14 mouse cellular contexts compared by ENCODE assay signal in the genomic region with DNA sequence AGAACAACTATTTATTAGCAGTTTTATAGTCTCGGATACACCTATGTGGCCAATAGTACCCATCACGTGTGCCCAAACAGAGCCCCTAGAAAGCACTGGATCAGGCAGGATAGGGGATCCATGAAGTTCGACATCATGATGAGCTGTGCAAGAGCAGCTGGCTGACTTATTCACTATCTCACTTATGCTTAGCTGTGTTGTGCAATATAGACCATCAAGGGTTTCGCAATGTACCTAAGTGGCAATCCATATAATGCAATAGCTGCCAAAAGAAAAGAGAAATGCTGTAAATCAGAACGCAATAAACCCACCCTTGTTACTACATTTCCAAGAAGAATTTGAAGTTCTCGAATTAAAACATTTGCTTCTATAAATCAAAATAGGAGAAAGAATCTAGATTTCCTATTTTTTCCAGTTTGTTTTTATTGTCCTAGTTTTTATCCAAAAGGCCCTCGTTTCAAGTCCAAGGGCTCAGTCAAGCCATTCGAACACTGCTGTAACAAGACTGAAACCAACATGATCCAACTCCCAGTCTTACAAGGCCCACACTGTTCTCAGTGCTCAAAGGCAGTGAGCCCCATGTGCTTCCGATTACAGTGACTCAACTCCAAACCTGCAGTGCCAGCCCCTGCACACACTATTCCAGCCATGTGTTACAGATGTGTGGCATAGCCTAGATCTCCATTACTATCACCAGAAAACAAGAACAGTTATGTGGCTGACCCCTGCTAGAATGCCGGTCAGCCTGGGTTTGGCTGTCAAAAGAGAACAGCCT. TPM values are rescaled to one million over a fixed set of nuclear protein-coding genes. Genes with fewer than 3 reads are reported as not detected.
DNase-seq lines count a peak whose midpoint lies in the region; ATAC-seq and TF ChIP-seq lines count a peak whose summit lies in the region.
"Had no signal": no experiment of that assay in that cellular context is flagged by ENCODE, and none has a peak within 500 bp of the region (broad histone marks: within the 10 kb centered on the region; RNA-seq: fewer than 3 reads in every experiment).

No protein-coding gene starts in this region.

- no peak for TF ChIP-seq CTCF in intestine, postnatal 0 days (IDR thresholded peaks at IDR 0.05; ENCODE audit: low read depth)
- TF ChIP-seq CTCF in stomach, postnatal 0 days (IDR thresholded peaks at IDR 0.05; ENCODE audit: low read depth) = no peak

- peak; percentile 36 for DNase-seq in gastrocnemius, postnatal 25 days
- no peak for DNase-seq in gastrocnemius, adult 8-10 months (ENCODE audit: low spot score in 2 of 2)
- DNase-seq in urinary bladder, postnatal 14 days (ENCODE audit: low spot score) = peak; percentile 9
- no peak for DNase-seq in urinary bladder, postnatal 10 days (ENCODE audit: low spot score)
- DNase-seq in stomach, postnatal 0 days (ENCODE audit: low spot score) = no peak
- no peak for DNase-seq in frontal cortex, postnatal 36 days (ENCODE audit: low spot score in 2 of 2)
- DNase-seq: adrenal gland, postnatal 36 days; cerebellum, adult 9-10 months; thymus, postnatal 14 days had no signal

- H3K4me2 ChIP-seq in intestine, postnatal 0 days (replicated peaks; ENCODE audit: low read depth) = no peak overlapping the region
- H3K4me2 ChIP-seq in stomach, postnatal 0 days (replicated peaks; ENCODE audit: low read depth) = no peak overlapping the region
- H3K4me2 ChIP-seq in kidney, embryonic 16.5 days (replicated peaks; ENCODE audit: low read depth, low read length) = no peak overlapping the region
- H3K4me2 ChIP-seq: hindbrain, embryonic 15.5 days had no signal

- no peaks in the 10 kb centered on the region for H3K9me3 ChIP-seq in intestine, postnatal 0 days (ENCODE audit: control insufficient read depth)
- no peaks in the 10 kb centered on the region for H3K9me3 ChIP-seq in stomach, postnatal 0 days (ENCODE audit: control insufficient read depth, low read length)
- H3K9me3 ChIP-seq in kidney, embryonic 16.5 days (ENCODE audit: low read length) = no peaks in the 10 kb centered on the region
- H3K9me3 ChIP-seq: hindbrain, embryonic 15.5 days had no signal

- WGBS in intestine, postnatal 0 days = 55% methylated on average over 10 of the region's 10 CpGs
- WGBS in stomach, postnatal 0 days = 76% methylated on average over 10 of the region's 10 CpGs
- WGBS in kidney, embryonic 16.5 days = 77% methylated on average over 10 of the region's 10 CpGs

- no peaks in the 10 kb centered on the region for H3K4me1 ChIP-seq in intestine, postnatal 0 days (replicated peaks; ENCODE audit: control insufficient read depth, insufficient read depth, low read length)
- H3K4me1 ChIP-seq in stomach, postnatal 0 days (replicated peaks; ENCODE audit: control insufficient read depth, insufficient read depth) = no peaks in the 10 kb centered on the region
- H3K4me1 ChIP-seq in kidney, embryonic 16.5 days (ENCODE audit: insufficient read depth, low read length) = peaks cover 11% of the 10 kb centered on the region; the same call in 1 of the 2 replicates
- H3K4me1 ChIP-seq: hindbrain, embryonic 15.5 days; megakaryocyte, embryonic 14.5 days had no signal

- H3K4me3 ChIP-seq in intestine, postnatal 0 days (ENCODE audit: low read depth, low read length) = no peak overlapping the region
- no peak overlapping the region for H3K4me3 ChIP-seq in stomach, postnatal 0 days (ENCODE audit: low read depth, low read length)
- H3K4me3 ChIP-seq in kidney, embryonic 16.5 days (ENCODE audit: low read length) = no peak overlapping the region
- H3K4me3 ChIP-seq: hindbrain, embryonic 15.5 days; megakaryocyte, embryonic 14.5 days had no signal

- no peak overlapping the region for H3K27ac ChIP-seq in intestine, postnatal 0 days (ENCODE audit: low read depth, low read length)
- H3K27ac ChIP-seq in stomach, postnatal 0 days (replicated peaks) = 0 out of 2 replicates have a peak overlapping the region, but pooled peaks have one; percentile 25
- H3K27ac ChIP-seq in kidney, embryonic 16.5 days (ENCODE audit: low read length) = no peak overlapping the region; the same call in 1 of the 2 replicates
- H3K27ac ChIP-seq: hindbrain, embryonic 15.5 days had no signal

- ATAC-seq in intestine, postnatal 0 days = peak; percentile 73
- no peak for ATAC-seq in stomach, postnatal 0 days (ENCODE audit: low FRiP score, low TSS enrichment)
- no peak for ATAC-seq in kidney, embryonic 16.5 days (ENCODE audit: low FRiP score, low TSS enrichment)

- H3K27me3 ChIP-seq in intestine, postnatal 0 days (replicated peaks; ENCODE audit: control insufficient read depth, insufficient read depth, low read length) = no peaks in the 10 kb centered on the region
- no peaks in the 10 kb centered on the region for H3K27me3 ChIP-seq in stomach, postnatal 0 days (ENCODE audit: control insufficient read depth, insufficient read depth, low read length)
- H3K27me3 ChIP-seq in kidney, embryonic 16.5 days (ENCODE audit: insufficient read depth, low read length) = no peaks in the 10 kb centered on the region
- H3K27me3 ChIP-seq: hindbrain, embryonic 15.5 days had no signal

- no peaks in the 10 kb centered on the region for H3K36me3 ChIP-seq in intestine, postnatal 0 days (ENCODE audit: control insufficient read depth, insufficient read depth)
- H3K36me3 ChIP-seq in stomach, postnatal 0 days (ENCODE audit: control insufficient read depth, insufficient read depth, low read length) = no peaks in the 10 kb centered on the region
- no peaks in the 10 kb centered on the region for H3K36me3 ChIP-seq in kidney, embryonic 16.5 days (ENCODE audit: insufficient read depth, low read length)
- H3K36me3 ChIP-seq: hindbrain, embryonic 15.5 days had no signal

- TF ChIP-seq EP300 in stomach, postnatal 0 days (optimal IDR thresholded peaks at IDR 0.05) = no peak

- H3K9ac ChIP-seq in intestine, postnatal 0 days (ENCODE audit: low read depth, low read length) = no peak overlapping the region
- no peak overlapping the region for H3K9ac ChIP-seq in stomach, postnatal 0 days (ENCODE audit: low read length)
- H3K9ac ChIP-seq in kidney, embryonic 16.5 days (replicated peaks; ENCODE audit: low read length) = no peak overlapping the region
- H3K9ac ChIP-seq: hindbrain, embryonic 15.5 days had no signal

RNA-seq across cellular contexts. Expression of gene Musk, which starts 45.3 kb away (rescaled TPM):
- 10 to 100 TPM; 15.2 to 26.1 TPM for total RNA-seq in gastrocnemius, postnatal 25 days (2021)
- total RNA-seq in gastrocnemius, adult 8-10 months (2022) = 10 to 100 TPM; 26.9 to 58.0 (median 40.6) TPM
- polyA plus RNA-seq in intestine, postnatal 0 days (2015; fragmentation: Nextera tagmentation; extraction: Ambion mirVana) = 0.21 and 0.22 TPM in 2 replicates
- polyA plus RNA-seq in stomach, postnatal 0 days (2015; fragmentation: Nextera tagmentation; extraction: Ambion mirVana) = 0.74 and 0.75 TPM in 2 replicates
- polyA plus RNA-seq in kidney, embryonic 16.5 days (2015; fragmentation: Nextera tagmentation; extraction: Ambion mirVana) = 0.17 and 0.31 TPM in 2 replicates
- polyA plus RNA-seq: spleen, adult 2 months had no signal

Comparison
In these comparisons a context has a peak if more than half of its experiments do, and no peak if none do; other contexts are left out.
1. DNase-seq: peak in gastrocnemius, postnatal 25 days (single experiment) and urinary bladder, postnatal 14 days (single experiment); none in gastrocnemius, adult 8-10 months (0 of 2), urinary bladder, postnatal 10 days (single experiment), stomach, postnatal 0 days (single experiment) and frontal cortex, postnatal 36 days (0 of 2).